Mouse (Mus musculus): ENCODE measurements around the gene Fos. TPM values are rescaled to one million over a fixed set of nuclear protein-coding genes. Genes with fewer than 3 reads are reported as not detected.

The Fos gene
- polyA plus RNA-seq, 1 experiment from 2014 or later: 1.2 TPM

- Histone ChIP-seq H3K36me3 (ENCODE audit: poor library complexity, severe bottlenecking) (no peaks in the 10 kb centered on the region), H3K4me3 (no peak overlapping the region), H3K27ac (no peak overlapping the region), H3K27me3 (no peaks in the 10 kb centered on the region), H3K9me3 (replicated peaks) (no peaks in the 10 kb centered on the region; the same call in 1 of the 2 replicates), H3K4me1 (no peaks in the 10 kb centered on the region; the same call in 1 of the 2 replicates), H3K4me2 (no peak overlapping the region), H3K9ac (no peak overlapping the region)
- 81% methylated on average over 7 of the region's 7 CpGs for WGBS
- ATAC-seq: no peak
Measured at GRCm38 (mm10) chr12:85496336-85496735, 22.6 kb downstream of the Fos start.

DNA sequence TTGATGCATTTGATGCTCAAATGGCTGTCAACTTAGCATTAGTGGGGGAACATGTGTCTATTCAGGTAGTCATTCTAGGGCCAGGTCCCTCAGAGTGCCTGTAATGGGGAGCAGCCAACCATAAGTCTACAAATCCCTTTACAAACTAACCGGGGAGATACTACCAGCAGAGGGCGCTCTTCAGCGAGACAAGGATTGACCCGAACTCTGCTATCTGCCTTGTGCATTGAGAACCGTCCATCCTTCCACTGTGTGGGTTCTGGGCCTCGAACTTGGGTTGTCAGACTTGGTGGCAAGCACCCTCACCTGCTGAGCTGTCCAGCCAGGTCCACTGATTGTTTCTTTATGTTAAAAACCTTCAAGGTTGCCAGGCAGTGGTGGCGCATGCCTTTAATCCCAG, 23.1 kb downstream of the Fos start:
- ATAC-seq: peak; percentile 6; the same call in 1 of the 2 replicates
- no peak overlapping the region for H3K4me3 ChIP-seq
- H3K9me3 ChIP-seq (replicated peaks): peaks cover 2% of the 10 kb centered on the region; the same call in 1 of the 2 replicates
- H3K4me1 ChIP-seq: no peaks in the 10 kb centered on the region; the same call in 1 of the 2 replicates
- no peaks in the 10 kb centered on the region for H3K27me3 ChIP-seq
- H3K4me2 ChIP-seq: no peak overlapping the region
- WGBS: 18% methylated on average over 7 of the region's 7 CpGs
- no peak overlapping the region for H3K27ac ChIP-seq
- no peaks in the 10 kb centered on the region for H3K36me3 ChIP-seq (ENCODE audit: poor library complexity, severe bottlenecking)
- no peak overlapping the region for H3K9ac ChIP-seq

GRCm38 (mm10) chr12:85497310-85498135, 23.8 kb downstream of the Fos start:
- 73% methylated on average over 11 of the region's 11 CpGs for WGBS
- H3K4me1 ChIP-seq: no peaks in the 10 kb centered on the region
- peaks cover 7% of the 10 kb centered on the region; the same call in 1 of the 2 replicates for H3K9me3 ChIP-seq (replicated peaks)
- H3K27me3 ChIP-seq: no peaks in the 10 kb centered on the region
- no peak overlapping the region for H3K9ac ChIP-seq
- ATAC-seq: no peak
- H3K4me3 ChIP-seq: no peak overlapping the region
- no peak overlapping the region for H3K27ac ChIP-seq
- no peaks in the 10 kb centered on the region for H3K36me3 ChIP-seq (ENCODE audit: poor library complexity, severe bottlenecking)
- no peak overlapping the region for H3K4me2 ChIP-seq

DNA sequence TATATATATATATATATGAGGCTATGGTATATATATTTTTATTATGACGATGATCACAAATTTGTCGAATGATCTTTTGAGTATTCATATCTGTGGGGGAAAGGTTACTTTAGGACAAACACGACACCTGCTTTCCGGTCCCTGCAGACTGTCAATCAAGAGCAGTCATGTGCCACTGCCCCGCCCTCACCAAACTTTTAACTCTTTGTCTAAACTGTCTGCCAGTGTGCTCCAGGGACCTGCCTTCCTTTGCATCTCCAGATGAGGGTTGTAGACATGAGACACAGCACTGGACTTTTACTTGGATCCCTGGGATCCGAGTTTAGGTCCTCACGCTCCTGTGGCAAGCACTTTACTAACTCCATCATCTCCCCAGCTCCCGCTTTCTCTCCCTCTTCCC, 25.3 kb downstream of the Fos start:
- no peak for ATAC-seq
- no peaks in the 10 kb centered on the region for H3K36me3 ChIP-seq (ENCODE audit: poor library complexity, severe bottlenecking)

GRCm38 (mm10) chr12:85502682-85503081, 29.0 kb downstream of the Fos start:
- 90% methylated on average over 4 of the region's 4 CpGs for WGBS

More for the DNA sequence above, 25.3 kb downstream of the Fos start:
- H3K4me1 ChIP-seq: no peaks in the 10 kb centered on the region
- H3K9ac ChIP-seq: no peak overlapping the region
- H3K4me2 ChIP-seq: no peak overlapping the region
- no peak overlapping the region for H3K4me3 ChIP-seq
- WGBS: 82% methylated on average over 8 of the region's 8 CpGs
- H3K27me3 ChIP-seq: no peaks in the 10 kb centered on the region
- H3K9me3 ChIP-seq (replicated peaks): peaks cover 7% of the 10 kb centered on the region; the same call in 1 of the 2 replicates
- no peak overlapping the region for H3K27ac ChIP-seq

GRCm38 (mm10) chr12:85508235-85508634, 34.5 kb downstream of the Fos start:
- no peaks in the 10 kb centered on the region; the same call in 1 of the 2 replicates for H3K9me3 ChIP-seq (replicated peaks)
- no peaks in the 10 kb centered on the region for H3K36me3 ChIP-seq (ENCODE audit: poor library complexity, severe bottlenecking)
- no peak overlapping the region for H3K4me3 ChIP-seq
- no peak overlapping the region for H3K9ac ChIP-seq
- no peaks in the 10 kb centered on the region for H3K4me1 ChIP-seq
- no peak overlapping the region for H3K4me2 ChIP-seq
- no peaks in the 10 kb centered on the region for H3K27me3 ChIP-seq
- no peak overlapping the region for H3K27ac ChIP-seq
- ATAC-seq: no peak
- 24% methylated on average over 3 of the region's 3 CpGs for WGBS

More at GRCm38 (mm10) chr12:85502682-85503081, 29.0 kb downstream of the Fos start:
- no peaks in the 10 kb centered on the region for H3K4me1 ChIP-seq
- no peak overlapping the region for H3K27ac ChIP-seq
- H3K4me2 ChIP-seq: no peak overlapping the region
- no peak for ATAC-seq
- peaks cover 7% of the 10 kb centered on the region; the same call in 1 of the 2 replicates for H3K9me3 ChIP-seq (replicated peaks)
- no peaks in the 10 kb centered on the region for H3K27me3 ChIP-seq
- H3K4me3 ChIP-seq: no peak overlapping the region
- H3K36me3 ChIP-seq (ENCODE audit: poor library complexity, severe bottlenecking): no peaks in the 10 kb centered on the region
- no peak overlapping the region for H3K9ac ChIP-seq

GRCm38 (mm10) chr12:85510013-85510412, 36.3 kb downstream of the Fos start:
- no peaks in the 10 kb centered on the region for H3K4me1 ChIP-seq
- H3K27me3 ChIP-seq: no peaks in the 10 kb centered on the region
- H3K4me3 ChIP-seq: no peak overlapping the region
- 92% methylated on average over 2 of the region's 2 CpGs for WGBS
- H3K4me2 ChIP-seq: no peak overlapping the region
- H3K36me3 ChIP-seq (ENCODE audit: poor library complexity, severe bottlenecking): no peaks in the 10 kb centered on the region
- no peak overlapping the region for H3K27ac ChIP-seq
- H3K9ac ChIP-seq: no peak overlapping the region
- no peaks in the 10 kb centered on the region for H3K9me3 ChIP-seq (replicated peaks)
- ATAC-seq: no peak

DNA sequence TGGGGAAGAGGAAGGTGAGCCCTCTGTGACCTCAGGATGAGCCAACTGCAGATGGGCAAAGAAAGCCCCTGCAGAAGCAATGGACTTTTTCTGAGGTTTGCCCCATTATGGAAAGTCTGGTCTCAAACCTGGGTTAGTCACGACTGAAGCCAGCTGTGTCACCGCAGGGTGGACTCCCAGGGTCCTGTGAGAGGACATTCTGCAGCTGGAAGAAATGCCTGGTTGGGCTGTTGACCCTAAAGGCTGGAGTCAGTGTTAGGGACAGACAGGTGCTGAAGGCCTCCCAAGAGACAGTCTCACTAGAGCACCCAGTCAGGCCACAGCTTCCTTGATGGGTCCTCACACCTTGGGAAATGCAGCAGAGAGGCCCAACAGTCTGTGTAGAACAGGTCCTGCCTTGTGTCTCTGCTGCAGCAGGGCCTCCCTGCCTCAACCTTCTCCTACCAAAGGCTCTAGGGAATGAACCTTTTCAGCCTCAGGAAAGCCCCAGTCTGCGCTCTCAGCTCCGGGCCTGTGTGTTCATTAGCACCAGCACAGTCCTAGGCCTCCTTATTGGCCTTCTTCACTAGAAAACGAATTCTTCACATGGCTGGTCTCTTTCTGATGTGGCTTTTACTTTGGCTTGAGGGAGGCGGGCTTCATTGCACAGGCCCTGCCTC, 40.2 kb downstream of the Fos start:
- no peaks in the 10 kb centered on the region for H3K36me3 ChIP-seq (ENCODE audit: poor library complexity, severe bottlenecking)
- no peak overlapping the region for H3K4me2 ChIP-seq
- no peak overlapping the region for H3K9ac ChIP-seq
- no peak for ATAC-seq
- WGBS: 77% methylated on average over 6 of the region's 6 CpGs
- H3K9me3 ChIP-seq (replicated peaks): no peaks in the 10 kb centered on the region
- H3K4me3 ChIP-seq: no peak overlapping the region
- no peaks in the 10 kb centered on the region for H3K27me3 ChIP-seq
- no peaks in the 10 kb centered on the region for H3K4me1 ChIP-seq
- no peak overlapping the region for H3K27ac ChIP-seq

GRCm38 (mm10) chr12:85514958-85515357, 41.3 kb downstream of the Fos start:
- Histone ChIP-seq H3K9me3 (replicated peaks) (no peaks in the 10 kb centered on the region), H3K27me3 (no peaks in the 10 kb centered on the region), H3K27ac (no peak overlapping the region), H3K4me2 (no peak overlapping the region), H3K36me3 (ENCODE audit: poor library complexity, severe bottlenecking) (no peaks in the 10 kb centered on the region), H3K4me3 (no peak overlapping the region), H3K9ac (no peak overlapping the region), H3K4me1 (no peaks in the 10 kb centered on the region)
- WGBS: 88% methylated on average over 5 of the region's 5 CpGs
- ATAC-seq: no peak

GRCm38 (mm10) chr12:85515865-85516264, 42.2 kb downstream of the Fos start:
- no peaks in the 10 kb centered on the region for H3K4me1 ChIP-seq
- H3K27me3 ChIP-seq: no peaks in the 10 kb centered on the region
- no peak overlapping the region for H3K9ac ChIP-seq
- H3K36me3 ChIP-seq (ENCODE audit: poor library complexity, severe bottlenecking): no peaks in the 10 kb centered on the region
- H3K4me2 ChIP-seq: no peak overlapping the region
- no peak for ATAC-seq
- H3K4me3 ChIP-seq: no peak overlapping the region
- H3K27ac ChIP-seq: no peak overlapping the region
- H3K9me3 ChIP-seq (replicated peaks): no peaks in the 10 kb centered on the region
- WGBS: 88% methylated on average over 3 of the region's 3 CpGs

DNA sequence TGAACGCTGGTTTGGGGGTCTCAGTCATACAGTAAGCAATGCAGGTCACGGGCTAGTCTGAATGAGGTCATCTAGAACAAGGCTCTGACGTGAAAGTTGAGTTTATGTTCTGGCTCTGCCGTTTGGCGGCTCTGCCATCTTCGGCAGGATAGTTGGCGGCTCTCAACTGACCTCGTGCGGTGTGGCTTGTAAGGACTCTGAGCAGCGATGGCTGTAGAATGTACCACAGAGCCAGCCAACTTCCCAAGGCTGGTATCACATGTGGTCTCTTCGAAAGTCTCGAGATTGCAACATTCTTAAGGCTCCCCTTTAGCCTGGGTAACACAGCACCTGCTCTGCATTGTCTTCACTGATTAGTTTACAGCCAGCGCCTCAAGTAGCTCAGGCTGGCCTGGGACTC, 43.6 kb downstream of the Fos start:
- Histone ChIP-seq H3K9me3 (replicated peaks) (no peaks in the 10 kb centered on the region), H3K4me3 (no peak overlapping the region), H3K27ac (no peak overlapping the region), H3K4me1 (no peaks in the 10 kb centered on the region), H3K36me3 (ENCODE audit: poor library complexity, severe bottlenecking) (no peaks in the 10 kb centered on the region), H3K27me3 (no peaks in the 10 kb centered on the region), H3K4me2 (no peak overlapping the region), H3K9ac (no peak overlapping the region)
- ATAC-seq: no peak
- WGBS: 90% methylated on average over 13 of the region's 13 CpGs

- H3K36me3 ChIP-seq (ENCODE audit: poor library complexity, severe bottlenecking): no peaks in the 10 kb centered on the region
- H3K4me1 ChIP-seq: no peaks in the 10 kb centered on the region
- H3K4me3 ChIP-seq: no peak overlapping the region
- no peaks in the 10 kb centered on the region for H3K9me3 ChIP-seq (replicated peaks)
- H3K9ac ChIP-seq: no peak overlapping the region
- no peak overlapping the region for H3K4me2 ChIP-seq
- WGBS: 92% methylated on average over 5 of the region's 5 CpGs
- no peak for ATAC-seq
- no peak overlapping the region for H3K27ac ChIP-seq
- H3K27me3 ChIP-seq: no peaks in the 10 kb centered on the region
Measured at GRCm38 (mm10) chr12:85518009-85518408, 44.3 kb downstream of the Fos start.
